Mouse (Mus musculus): ENCODE results near the gene Psmd12. TPM values are rescaled to one million over a fixed set of nuclear protein-coding genes. Genes with fewer than 3 reads are reported as not detected.

Psmd12 gene
- polyA plus RNA-seq, 1 experiment from 2014 or later: 164 TPM

DNA sequence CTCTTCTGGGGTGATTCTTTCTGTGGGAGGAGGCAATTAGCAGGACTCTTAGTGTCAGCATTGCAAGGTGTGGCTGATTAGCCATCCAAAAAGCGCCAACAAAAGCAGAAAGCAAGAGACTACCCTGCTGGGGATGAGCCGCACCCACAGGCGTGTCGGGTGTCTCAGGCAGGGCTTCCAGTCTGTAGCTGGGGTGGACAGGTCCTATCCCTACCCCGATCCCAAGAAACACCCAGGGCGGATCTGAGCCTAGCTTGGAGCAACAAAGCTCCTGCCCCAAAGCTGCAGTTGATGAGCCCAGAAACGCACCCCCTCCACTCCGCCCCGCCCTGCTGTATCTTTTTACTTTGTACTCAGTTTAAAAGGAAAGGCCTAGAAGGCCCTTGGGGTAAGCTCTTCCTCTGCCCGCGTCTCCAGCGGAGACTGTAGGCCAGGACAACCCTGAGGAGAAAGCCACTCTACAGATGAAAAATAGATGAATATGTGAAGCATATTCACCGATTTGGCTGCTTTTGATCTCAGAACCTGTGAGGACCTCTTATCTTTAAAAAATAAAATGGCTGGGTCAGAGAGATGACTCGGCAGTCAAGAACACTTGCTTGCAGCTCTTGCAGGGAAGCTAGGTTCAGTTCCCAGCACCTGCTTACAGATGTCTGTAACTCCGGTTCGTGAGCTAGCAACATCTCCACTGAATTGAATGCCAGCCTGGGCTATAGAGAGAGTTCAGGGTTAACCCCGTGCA, 29.9 kb upstream of the Psmd12 start:
- Histone ChIP-seq H3K27me3 (replicated peaks) (no peaks in the 10 kb centered on the region), H3K4me3 (peak overlapping the region; percentile 33), H3K9ac (peak overlapping the region; percentile 62), H3K9me3 (replicated peaks) (no peaks in the 10 kb centered on the region), H3K4me1 (peaks cover 90% of the 10 kb centered on the region), H3K27ac (peak overlapping the region; percentile 92), H3K36me3 (peaks cover 14% of the 10 kb centered on the region), H3K4me2 (peak overlapping the region; percentile 67)
- 37% methylated on average over 17 of the region's 17 CpGs for WGBS (ENCODE audit: insufficient replicate concordance)
- peak; percentile 82 for ATAC-seq

DNA sequence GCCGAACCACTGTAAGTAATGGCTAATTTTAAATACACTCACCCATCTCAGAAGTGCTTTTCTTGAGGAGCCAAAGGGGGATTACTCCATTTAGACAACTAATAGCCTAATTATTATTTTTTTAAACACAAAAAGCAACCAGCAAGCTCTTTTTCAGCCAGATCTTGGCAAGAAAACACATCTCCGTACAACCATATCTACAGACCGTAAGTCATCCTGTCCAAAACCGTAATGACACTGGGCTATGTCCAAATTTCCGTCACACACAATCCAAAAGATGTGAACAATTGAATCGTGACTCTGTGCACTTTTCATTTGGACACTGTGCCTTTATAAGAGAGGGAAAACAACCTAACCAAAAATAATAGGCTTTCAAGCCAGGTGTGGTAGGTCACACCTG, 29.2 kb upstream of the Psmd12 start:
- no peak for ATAC-seq
- H3K9ac ChIP-seq: peak overlapping the region; percentile 62; the same call in 1 of the 2 replicates
- WGBS (ENCODE audit: insufficient replicate concordance): 72% methylated on average over 6 of the region's 6 CpGs
- peaks cover 90% of the 10 kb centered on the region for H3K4me1 ChIP-seq
- H3K36me3 ChIP-seq: peaks cover 18% of the 10 kb centered on the region
- no peak overlapping the region for H3K4me3 ChIP-seq
- peak overlapping the region; percentile 92 for H3K27ac ChIP-seq
- H3K9me3 ChIP-seq (replicated peaks): no peaks in the 10 kb centered on the region
- H3K27me3 ChIP-seq (replicated peaks): no peaks in the 10 kb centered on the region
- peak overlapping the region; percentile 67 for H3K4me2 ChIP-seq

DNA sequence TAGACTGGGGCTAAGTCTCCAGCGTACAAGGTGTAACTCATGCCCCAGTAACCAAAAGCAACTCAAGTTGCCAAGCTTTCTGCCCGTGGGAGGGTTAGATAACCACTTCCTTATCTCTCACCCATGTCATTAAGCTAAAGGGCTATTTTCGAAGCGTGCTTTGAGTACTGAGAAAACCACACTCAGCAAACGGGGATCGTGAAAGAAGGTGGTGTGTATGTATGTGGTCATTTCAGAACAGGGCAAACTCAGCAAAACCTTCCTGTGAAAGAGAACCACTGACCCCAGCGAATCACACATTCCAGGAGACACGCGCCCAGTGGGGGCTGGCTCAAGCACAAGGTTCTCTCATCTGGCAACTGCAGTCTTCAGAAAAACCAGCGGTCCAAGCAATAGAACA, 28.2 kb upstream of the Psmd12 start:
- Histone ChIP-seq H3K27me3 (replicated peaks) (no peaks in the 10 kb centered on the region), H3K36me3 (peaks cover 18% of the 10 kb centered on the region), H3K27ac (peak overlapping the region; percentile 92), H3K4me1 (peaks cover 86% of the 10 kb centered on the region), H3K9me3 (replicated peaks) (no peaks in the 10 kb centered on the region), H3K9ac (peak overlapping the region; percentile 63), H3K4me2 (peak overlapping the region; percentile 67), H3K4me3 (peak overlapping the region; percentile 27)
- ATAC-seq: peak; percentile 76
- 13% methylated on average over 10 of the region's 10 CpGs for WGBS (ENCODE audit: insufficient replicate concordance)

DNA sequence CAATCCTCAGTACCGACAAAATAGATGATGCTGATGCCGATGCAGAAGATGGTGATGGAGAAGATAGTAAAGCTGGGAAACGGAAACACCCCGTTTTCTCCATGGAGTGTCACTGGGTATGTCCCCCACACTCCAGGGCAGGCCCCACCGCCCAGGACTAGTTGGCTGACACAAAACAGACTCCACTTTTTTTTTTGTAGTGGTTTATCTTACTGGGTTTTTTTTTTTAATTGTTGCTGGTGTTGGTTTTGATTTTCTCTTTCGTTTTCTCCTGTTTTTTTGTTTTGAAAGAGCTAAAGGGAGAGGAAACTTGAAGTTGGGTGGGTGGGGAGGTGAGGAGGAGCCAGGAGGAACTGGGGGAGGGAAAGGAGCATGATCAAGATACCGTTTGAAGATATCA, 27.2 kb upstream of the Psmd12 start:
- H3K9ac ChIP-seq: no peak overlapping the region
- 81% methylated on average over 7 of the region's 7 CpGs for WGBS (ENCODE audit: insufficient replicate concordance)

DNA sequence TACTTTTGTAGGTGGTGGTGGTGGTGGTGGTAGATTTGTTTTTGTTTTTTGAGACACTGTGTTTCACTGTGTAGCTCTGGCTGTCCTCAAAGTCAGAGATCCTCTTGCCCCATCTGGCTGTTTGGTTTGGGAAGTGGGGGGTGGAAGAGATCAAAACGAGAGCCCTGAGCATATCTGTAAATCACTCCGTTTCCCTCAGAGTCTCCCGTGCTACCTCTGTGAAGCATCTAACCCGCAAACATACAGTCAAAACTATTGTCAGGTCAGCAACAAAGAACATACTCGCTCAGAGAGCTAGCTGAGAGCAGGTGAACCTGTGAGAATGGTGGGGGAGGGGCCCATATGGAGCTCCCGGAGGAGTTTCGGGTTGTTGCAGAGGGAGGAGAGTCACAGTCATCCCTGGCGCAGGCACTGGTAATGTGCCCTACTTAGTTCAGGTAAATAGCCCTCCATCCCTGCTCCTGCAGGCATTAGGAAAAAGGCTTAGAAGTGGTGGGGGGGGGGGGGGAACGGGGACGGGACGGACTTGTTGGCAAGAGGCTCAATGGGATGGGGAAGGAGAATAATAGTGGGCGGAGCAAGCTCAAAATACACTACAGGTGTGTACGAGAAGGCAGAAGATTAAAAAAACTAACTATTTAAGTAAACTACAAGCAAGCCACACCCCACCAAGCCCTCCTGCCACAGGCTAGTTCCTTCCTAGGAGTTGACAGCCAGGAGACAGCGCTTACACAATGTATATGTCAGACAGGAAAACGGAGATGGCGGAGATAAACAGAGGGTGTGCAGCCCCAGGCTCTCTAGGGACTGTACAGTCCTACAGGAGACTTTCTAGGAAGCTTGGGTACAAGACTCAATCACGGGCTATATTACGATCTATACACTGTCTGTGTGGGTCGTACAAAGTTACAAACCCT, 24.5 kb upstream of the Psmd12 start:
- Histone ChIP-seq H3K4me2 (peak overlapping the region; percentile 58), H3K27ac (peak overlapping the region; percentile 18; the same call in 1 of the 2 replicates), H3K4me1 (peaks cover 75% of the 10 kb centered on the region), H3K4me3 (peak overlapping the region; percentile 30), H3K9ac (peak overlapping the region; percentile 13; the same call in 1 of the 2 replicates), H3K36me3 (peaks cover 18% of the 10 kb centered on the region), H3K27me3 (replicated peaks) (no peaks in the 10 kb centered on the region), H3K9me3 (replicated peaks) (no peaks in the 10 kb centered on the region)
- 34% methylated on average over 16 of the region's 19 CpGs for WGBS (ENCODE audit: insufficient replicate concordance)
- ATAC-seq: peak; percentile 51

More for the DNA sequence above, 27.2 kb upstream of the Psmd12 start:
- no peak for ATAC-seq
- Histone ChIP-seq H3K36me3 (peaks cover 18% of the 10 kb centered on the region), H3K27me3 (replicated peaks) (no peaks in the 10 kb centered on the region), H3K4me1 (peaks cover 81% of the 10 kb centered on the region), H3K4me3 (no peak overlapping the region), H3K27ac (peak overlapping the region; percentile 92; the same call in 1 of the 2 replicates), H3K9me3 (replicated peaks) (no peaks in the 10 kb centered on the region), H3K4me2 (no peak overlapping the region)

DNA sequence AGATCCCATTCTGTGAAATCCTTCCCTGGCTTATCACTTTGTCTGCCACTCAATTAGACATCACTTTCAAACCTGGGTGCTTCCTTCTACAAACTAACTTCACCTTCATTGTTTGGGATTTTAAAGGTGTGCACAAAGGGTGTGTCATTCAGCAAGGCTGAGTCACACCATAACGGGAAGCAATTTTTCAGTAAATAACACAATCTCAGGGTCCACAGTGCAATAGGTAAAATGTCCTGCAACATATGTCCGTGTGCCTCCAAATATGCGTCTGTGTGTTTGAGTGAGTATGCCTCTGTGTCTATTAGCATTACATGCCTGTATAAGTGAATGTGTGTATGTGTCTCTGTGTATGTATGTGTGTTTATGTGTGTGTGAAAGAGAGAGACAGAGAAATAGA, 22.0 kb upstream of the Psmd12 start:
- no peak for ATAC-seq
- Histone ChIP-seq H3K4me3 (no peak overlapping the region), H3K9me3 (replicated peaks) (no peaks in the 10 kb centered on the region), H3K36me3 (peaks cover 18% of the 10 kb centered on the region), H3K4me2 (no peak overlapping the region), H3K27ac (no peak overlapping the region; the same call in 1 of the 2 replicates), H3K9ac (no peak overlapping the region), H3K27me3 (replicated peaks) (no peaks in the 10 kb centered on the region), H3K4me1 (peaks cover 57% of the 10 kb centered on the region)
- WGBS (ENCODE audit: insufficient replicate concordance): 80% methylated on average over 3 of the region's 3 CpGs

DNA sequence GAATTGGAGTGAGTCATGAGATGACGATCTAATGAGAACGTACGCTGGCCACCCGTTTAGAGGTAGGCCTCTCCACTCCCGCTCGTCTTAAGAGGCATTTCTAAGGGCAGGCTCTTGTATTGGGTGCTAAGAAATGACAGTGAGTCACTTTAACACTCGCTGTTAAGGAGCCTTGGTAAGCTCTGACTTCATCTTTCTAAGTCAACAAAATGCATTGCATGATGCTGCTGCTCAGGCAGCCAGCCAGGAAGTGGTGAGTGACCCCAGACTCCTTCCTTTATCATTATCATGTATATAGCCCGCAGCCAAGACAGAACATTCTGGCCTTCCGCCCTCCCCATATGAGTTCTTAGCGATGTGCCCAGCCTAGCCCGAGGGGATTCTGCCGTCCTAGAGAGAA, 21.0 kb upstream of the Psmd12 start:
- Histone ChIP-seq H3K9me3 (replicated peaks) (no peaks in the 10 kb centered on the region), H3K9ac (no peak overlapping the region), H3K4me2 (no peak overlapping the region), H3K4me3 (no peak overlapping the region), H3K36me3 (peaks cover 19% of the 10 kb centered on the region), H3K27ac (peak overlapping the region; percentile 12; the same call in 1 of the 2 replicates), H3K4me1 (peaks cover 56% of the 10 kb centered on the region), H3K27me3 (replicated peaks) (no peaks in the 10 kb centered on the region)
- 58% methylated on average over 12 of the region's 12 CpGs for WGBS (ENCODE audit: insufficient replicate concordance)
- no peak for ATAC-seq

DNA sequence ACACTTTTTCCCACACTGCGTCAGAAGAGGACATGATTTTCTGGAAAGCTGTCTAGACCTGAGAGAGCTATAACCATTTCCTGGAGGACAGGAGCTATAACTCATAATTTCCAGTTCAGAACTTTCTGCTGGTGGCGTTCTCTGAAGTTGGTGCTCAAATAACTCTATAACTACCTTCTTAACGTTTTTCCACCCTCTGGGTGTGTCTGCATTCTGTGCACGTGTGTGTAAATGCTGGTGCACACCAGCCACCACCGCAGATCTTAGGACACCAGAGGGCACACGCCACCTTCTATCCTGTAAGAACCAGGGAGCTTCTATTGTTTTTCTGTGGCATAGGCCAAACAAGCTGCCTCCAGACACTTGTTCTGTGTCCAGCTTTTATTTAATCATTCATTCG, 20.3 kb upstream of the Psmd12 start:
- no peak overlapping the region for H3K9ac ChIP-seq
- H3K4me1 ChIP-seq: peaks cover 57% of the 10 kb centered on the region
- no peaks in the 10 kb centered on the region for H3K27me3 ChIP-seq (replicated peaks)
- H3K4me2 ChIP-seq: no peak overlapping the region
- H3K4me3 ChIP-seq: no peak overlapping the region
- peaks cover 15% of the 10 kb centered on the region for H3K36me3 ChIP-seq
- WGBS (ENCODE audit: insufficient replicate concordance): 74% methylated on average over 7 of the region's 7 CpGs
- ATAC-seq: no peak
- H3K9me3 ChIP-seq (replicated peaks): no peaks in the 10 kb centered on the region
- no peak overlapping the region for H3K27ac ChIP-seq

DNA sequence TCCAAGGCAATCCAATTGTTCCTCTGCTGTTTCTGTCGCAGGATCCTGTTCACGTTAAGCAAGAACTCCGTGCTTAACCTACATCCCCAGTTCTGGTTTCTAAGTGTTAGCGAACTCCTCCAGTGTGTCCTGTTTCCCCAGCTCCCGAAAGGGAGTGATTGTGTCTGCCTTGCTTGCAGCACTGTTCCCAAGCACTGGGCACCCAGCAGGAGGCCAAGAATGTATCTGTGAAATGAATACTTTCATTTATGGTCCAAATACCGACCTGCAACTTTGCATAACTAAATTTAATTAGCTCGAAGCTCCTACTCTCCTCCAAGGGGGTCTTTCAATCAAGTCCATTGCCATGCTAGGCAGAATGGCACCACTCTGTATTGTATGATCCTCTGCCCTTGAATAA, 19.5 kb upstream of the Psmd12 start:
- no peaks in the 10 kb centered on the region for H3K9me3 ChIP-seq (replicated peaks)
- H3K4me1 ChIP-seq: peaks cover 55% of the 10 kb centered on the region
- H3K27me3 ChIP-seq (replicated peaks): no peaks in the 10 kb centered on the region
- H3K36me3 ChIP-seq: peaks cover 8% of the 10 kb centered on the region
- WGBS (ENCODE audit: insufficient replicate concordance): 84% methylated on average over 7 of the region's 7 CpGs
- ATAC-seq: no peak
- no peak overlapping the region for H3K9ac ChIP-seq
- no peak overlapping the region for H3K4me3 ChIP-seq
- H3K4me2 ChIP-seq: no peak overlapping the region
- H3K27ac ChIP-seq: no peak overlapping the region

DNA sequence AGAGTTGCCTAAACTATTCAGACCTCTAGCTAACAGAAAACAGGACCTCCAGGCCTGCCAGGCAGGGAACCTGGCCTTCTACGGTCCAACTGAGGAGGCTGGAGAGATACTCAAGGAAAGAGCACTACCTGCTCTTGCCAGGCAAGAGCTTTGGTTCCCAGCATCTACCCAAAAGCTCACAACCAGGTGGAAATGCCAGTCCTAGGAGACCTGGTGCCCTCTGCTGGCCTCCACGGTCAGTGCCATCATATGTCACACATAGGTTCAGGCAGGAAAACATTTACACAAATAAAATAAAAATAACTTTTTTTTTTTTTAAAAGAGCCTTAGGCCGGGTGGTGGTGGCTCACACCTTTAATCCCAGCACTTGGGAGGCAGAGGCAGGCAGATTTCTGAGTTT, 16.8 kb upstream of the Psmd12 start:
- Histone ChIP-seq H3K36me3 (peaks cover 8% of the 10 kb centered on the region), H3K9ac (no peak overlapping the region), H3K4me1 (peaks cover 64% of the 10 kb centered on the region), H3K4me3 (no peak overlapping the region), H3K27ac (no peak overlapping the region), H3K9me3 (replicated peaks) (no peaks in the 10 kb centered on the region), H3K27me3 (replicated peaks) (no peaks in the 10 kb centered on the region), H3K4me2 (no peak overlapping the region)
- ATAC-seq: no peak
- WGBS (ENCODE audit: insufficient replicate concordance): 73% methylated on average over 3 of the region's 3 CpGs

DNA sequence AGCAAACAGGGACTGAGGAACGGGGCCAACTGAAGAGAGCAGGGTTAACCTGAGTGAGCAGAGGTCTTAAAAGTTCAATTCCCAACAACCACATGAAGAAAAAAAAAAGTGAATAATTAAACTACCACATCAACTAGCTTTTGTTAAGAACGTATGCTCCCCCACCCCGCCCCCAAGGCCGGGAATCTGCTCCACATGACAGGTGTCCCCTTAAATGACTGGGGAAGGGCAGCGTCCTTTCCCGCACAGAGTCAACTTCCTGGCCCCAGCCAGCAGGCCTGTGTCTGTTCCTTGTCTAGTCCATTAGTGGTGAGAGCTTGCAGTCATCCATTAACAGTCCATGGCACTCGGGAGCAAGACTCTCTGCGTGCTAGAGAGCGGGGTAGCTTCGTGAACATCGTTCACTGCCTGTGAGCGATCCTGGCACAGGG, 16.0 kb upstream of the Psmd12 start:
- WGBS (ENCODE audit: insufficient replicate concordance): 87% methylated on average over 12 of the region's 12 CpGs
- no peak overlapping the region for H3K4me2 ChIP-seq
- no peak overlapping the region for H3K4me3 ChIP-seq
- peaks cover 65% of the 10 kb centered on the region for H3K4me1 ChIP-seq
- H3K36me3 ChIP-seq: peaks cover 8% of the 10 kb centered on the region
- no peak overlapping the region for H3K27ac ChIP-seq
- no peak overlapping the region for H3K9ac ChIP-seq
- no peaks in the 10 kb centered on the region for H3K27me3 ChIP-seq (replicated peaks)
- H3K9me3 ChIP-seq (replicated peaks): no peaks in the 10 kb centered on the region
- ATAC-seq: no peak

DNA sequence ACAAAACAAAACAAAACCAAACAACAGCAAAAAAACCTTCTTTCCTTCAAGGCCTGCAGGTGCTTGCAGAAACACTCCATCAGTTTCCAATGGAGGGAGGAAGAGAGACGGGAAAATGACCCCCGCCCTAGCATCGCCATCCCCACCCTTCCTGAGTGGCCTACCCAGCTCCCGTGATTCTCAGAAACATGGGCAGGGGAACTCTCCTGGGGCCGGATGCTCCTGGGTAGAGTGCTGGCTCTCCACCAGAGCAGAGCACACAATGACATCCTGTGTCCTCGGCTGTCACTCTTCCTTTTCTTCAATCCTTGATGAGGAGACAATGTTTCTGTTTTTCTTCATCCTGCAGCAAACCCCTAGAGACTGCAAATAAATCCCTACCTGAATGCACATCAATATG, 15.1 kb upstream of the Psmd12 start:
- Histone ChIP-seq H3K4me1 (peaks cover 61% of the 10 kb centered on the region), H3K4me3 (no peak overlapping the region), H3K36me3 (peaks cover 8% of the 10 kb centered on the region), H3K27me3 (replicated peaks) (no peaks in the 10 kb centered on the region), H3K9me3 (replicated peaks) (no peaks in the 10 kb centered on the region), H3K9ac (no peak overlapping the region), H3K4me2 (no peak overlapping the region), H3K27ac (no peak overlapping the region; the same call in 1 of the 2 replicates)
- WGBS (ENCODE audit: insufficient replicate concordance): 59% methylated on average over 6 of the region's 6 CpGs
- no peak for ATAC-seq
